Mouse (Mus musculus) lung, adult 2 months (tissue): ENCODE data around the gene App. TPM values are rescaled to one million over a fixed set of nuclear protein-coding genes. Genes with fewer than 3 reads are reported as not detected.

ENCODE experiments used
- DNase-seq: peaks from one replicate; pipeline ENCODE4 v3.0.0; 2022
- H3K4me1 ChIP-seq: fragments of 200-500 bp; 2 replicates; pipeline ENCODE4 v1.6.1; 2011; ENCODE audit warnings: low read length; ENCODE audit not compliant: control insufficient read depth, insufficient read depth
- H3K4me3 ChIP-seq: fragments of 200-500 bp; replicated peaks from 2 replicates; pipeline ENCODE3; 2011; ENCODE audit warnings: low read depth, mild to moderate bottlenecking, control low read depth, low read length; ENCODE audit errors: extremely low read depth
- CTCF ChIP-seq: fragments of 200-500 bp; IDR thresholded peaks from 2 replicates; pipeline ENCODE4 v1.5.1; 2011; ENCODE audit warnings: mild to moderate bottlenecking, low read length, control low read depth; ENCODE audit not compliant: insufficient read depth
- POLR2A ChIP-seq: fragments of 200-500 bp; IDR thresholded peaks from 2 replicates; pipeline ENCODE4 v1.6.1; 2011; ENCODE audit warnings: low read depth, mild to moderate bottlenecking, control low read depth, low read length, borderline replicate concordance; ENCODE audit errors: extremely low read depth
- WGBS: fragments of 180-500 bp; shearing (Covaris S2); methylation state at CpG from one replicate; pipeline ENCODE4 v1.1.7; 2018; 5-methylcytosine and 5-hydroxymethylcytosine counted together
- polyA plus RNA-seq: library from polyadenylated mRNA; depleted of rRNA; stranded (reverse); fragments of >200 nt; gene quantifications from 2 replicates; pipeline ENCODE4 v1.2.3, GENCODE M21; 2012

Gene App
- polyA plus RNA-seq, 1 experiment, result 650 TPM

DNA sequence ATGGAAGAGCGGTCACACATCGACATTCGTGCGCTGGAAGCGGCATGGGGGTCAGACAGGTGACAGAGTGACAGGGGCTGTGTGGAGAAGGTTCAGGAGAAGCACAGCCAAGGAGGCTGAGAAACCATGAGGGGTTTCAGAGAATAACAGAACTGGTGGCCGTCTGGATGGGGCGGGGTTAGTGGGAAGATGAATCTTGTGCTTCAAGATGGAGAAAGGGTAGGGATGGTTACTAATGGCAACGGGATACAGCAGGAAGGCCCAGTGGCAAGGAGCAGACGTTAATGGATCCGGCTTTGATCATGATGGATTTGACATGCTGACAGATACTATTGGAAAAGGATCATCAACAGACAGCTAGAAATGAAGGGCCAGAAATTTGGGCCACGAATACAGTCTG is 107.3 kb downstream of the App start:
- H3K4me1 ChIP-seq, result peaks cover 5% of the 10 kb centered on the region
- DNase-seq, result no peak
- H3K4me3 ChIP-seq, result no peak overlapping the region
- TF ChIP-seq POLR2A, result no peak
- no peak for TF ChIP-seq CTCF
- WGBS, result 76% methylated on average over 11 of the region's 11 CpGs

DNA sequence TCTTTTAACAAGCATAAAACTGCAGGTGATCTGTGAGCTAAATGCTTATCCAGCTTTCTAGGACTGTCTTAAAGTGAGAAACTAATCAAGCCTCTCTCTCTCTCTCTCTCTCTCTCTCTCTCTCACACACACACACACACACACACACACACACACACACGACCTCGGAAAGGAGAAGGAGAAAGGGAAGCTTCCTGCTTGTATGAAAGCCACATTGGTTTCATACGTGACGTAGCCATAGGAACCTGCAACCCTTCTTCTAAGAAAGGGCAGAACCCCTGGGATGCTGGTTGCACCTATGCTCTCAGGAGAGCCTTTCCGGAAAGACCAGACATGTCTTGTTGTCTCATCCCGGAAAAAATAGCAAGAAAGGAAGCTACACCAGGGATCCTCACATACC is 108.8 kb downstream of the App start:
- no peak overlapping the region for H3K4me3 ChIP-seq
- peaks cover 10% of the 10 kb centered on the region for H3K4me1 ChIP-seq
- no peak for DNase-seq
- 63% methylated on average over 6 of the region's 6 CpGs for WGBS
- TF ChIP-seq CTCF (no peak), POLR2A (no peak)

DNA sequence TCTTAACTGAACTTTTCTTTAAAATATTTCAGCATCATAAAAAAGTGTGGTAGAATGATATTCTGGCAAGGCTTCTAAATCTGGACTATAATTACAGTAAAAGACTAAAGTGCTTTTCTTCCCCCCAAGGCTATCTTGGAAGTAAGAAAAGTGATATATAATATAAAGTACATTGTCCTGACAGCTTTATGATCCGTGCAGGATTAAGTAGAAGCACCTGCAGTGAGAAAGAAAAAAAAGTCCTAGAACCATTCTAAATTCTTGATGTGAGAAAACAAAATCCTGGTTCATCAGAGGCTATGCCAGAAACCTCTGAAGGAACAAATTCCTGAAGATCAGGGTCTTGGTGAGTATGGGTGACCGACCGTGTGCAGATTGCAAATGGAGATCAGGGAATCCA is 110.8 kb downstream of the App start:
- no peak for TF ChIP-seq CTCF
- no peak for TF ChIP-seq POLR2A
- DNase-seq, result no peak
- 95% methylated on average over 3 of the region's 3 CpGs for WGBS

DNA sequence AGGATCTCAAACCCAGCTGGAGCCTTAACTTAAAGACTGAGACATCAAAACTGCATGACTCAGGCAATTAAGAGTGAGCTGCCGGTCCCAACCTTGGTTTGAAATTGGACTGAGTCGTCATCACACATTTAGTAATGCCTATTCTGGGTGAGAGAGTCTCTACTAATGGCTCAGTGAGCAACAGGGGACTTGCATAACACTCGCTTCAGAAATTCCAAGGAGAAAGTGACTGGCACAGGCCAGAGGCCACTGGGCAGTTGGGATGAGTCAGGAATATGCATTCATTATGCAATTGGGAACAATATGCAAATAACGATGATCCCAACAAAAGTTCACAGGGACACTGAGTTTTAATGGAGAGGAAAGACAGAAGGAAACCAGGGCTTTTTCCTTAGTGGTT is 111.8 kb downstream of the App start:
- H3K4me3 ChIP-seq, result no peak overlapping the region
- 84% methylated on average over 4 of the region's 4 CpGs for WGBS
- no peak for DNase-seq

More for the DNA sequence above, 110.8 kb downstream of the App start:
- peaks cover 9% of the 10 kb centered on the region for H3K4me1 ChIP-seq
- no peak overlapping the region for H3K4me3 ChIP-seq

DNA sequence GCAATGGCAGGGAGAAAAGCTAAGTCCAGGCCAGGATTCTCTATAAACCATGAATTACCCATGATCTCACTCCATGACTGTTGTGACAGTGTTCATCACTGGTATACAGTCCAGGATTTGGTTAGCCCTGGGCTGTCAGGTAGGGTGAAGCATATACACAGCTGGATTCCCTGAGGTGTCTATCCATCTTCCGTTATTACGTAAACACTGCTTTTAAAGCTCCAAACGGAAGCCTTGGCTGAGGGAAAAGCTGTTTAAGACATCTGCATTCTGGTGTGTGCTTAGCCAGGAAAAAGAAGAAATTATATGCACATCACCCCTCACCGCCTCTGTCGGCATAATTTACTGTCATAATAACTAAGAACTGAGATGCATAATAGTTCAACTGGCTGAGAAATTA is 115.4 kb downstream of the App start:
- TF ChIP-seq CTCF (no peak), POLR2A (no peak)
- no peak for DNase-seq
- Histone ChIP-seq H3K4me1 (peaks cover 7% of the 10 kb centered on the region), H3K4me3 (no peak overlapping the region)
- whole genome bisulfite sequencing, result 60% methylated on average over 5 of the region's 5 CpGs

More for the DNA sequence above, 111.8 kb downstream of the App start:
- TF ChIP-seq CTCF (no peak), POLR2A (no peak)
- peaks cover 5% of the 10 kb centered on the region for H3K4me1 ChIP-seq

DNA sequence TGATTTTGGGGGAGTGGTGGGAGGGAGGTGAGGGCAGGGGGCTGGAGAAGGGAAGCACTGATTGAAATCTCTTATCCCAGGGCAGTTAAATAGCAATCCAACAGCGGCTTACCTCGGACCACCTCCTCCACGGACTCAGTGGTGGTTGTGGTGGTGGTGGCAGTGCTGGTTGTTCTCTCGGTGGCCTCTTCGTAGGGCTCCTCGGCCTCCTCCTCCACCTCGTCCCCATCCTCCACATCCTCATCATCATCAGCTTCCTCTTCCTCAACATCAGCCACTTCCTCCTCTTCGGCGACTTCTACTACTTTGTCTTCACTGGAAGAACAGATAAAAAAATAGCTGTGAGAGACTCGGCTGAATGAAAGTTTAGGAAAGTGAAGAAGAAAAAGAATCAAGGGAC is 117.4 kb downstream of the App start:
- TF ChIP-seq POLR2A, result no peak
- TF ChIP-seq CTCF, result no peak
- H3K4me3 ChIP-seq, result no peak overlapping the region
- no peak for DNase-seq
- 81% methylated on average over 10 of the region's 10 CpGs for WGBS
- H3K4me1 ChIP-seq, result peaks cover 7% of the 10 kb centered on the region

DNA sequence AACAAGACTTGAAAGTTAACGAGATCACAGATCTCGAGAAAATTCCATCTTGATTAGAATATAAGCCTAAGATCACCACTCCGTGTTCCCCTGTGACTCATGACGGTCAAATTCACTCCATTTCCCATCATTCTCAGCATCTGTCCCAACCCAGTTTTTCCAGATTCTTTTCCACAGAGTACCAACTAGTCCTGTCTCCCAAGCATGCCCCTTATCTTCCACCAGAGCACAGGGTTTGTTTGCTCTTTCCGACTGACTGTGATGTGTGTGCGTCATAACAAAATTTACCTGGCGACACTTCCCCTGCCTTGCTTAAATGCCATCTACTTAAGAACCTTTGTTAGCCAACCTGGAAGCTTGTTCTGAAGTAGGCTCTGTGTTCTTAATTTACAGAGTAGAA is 119.6 kb downstream of the App start:
- TF ChIP-seq CTCF (no peak), POLR2A (no peak)
- 72% methylated on average over 7 of the region's 7 CpGs for WGBS
- no peak for DNase-seq

DNA sequence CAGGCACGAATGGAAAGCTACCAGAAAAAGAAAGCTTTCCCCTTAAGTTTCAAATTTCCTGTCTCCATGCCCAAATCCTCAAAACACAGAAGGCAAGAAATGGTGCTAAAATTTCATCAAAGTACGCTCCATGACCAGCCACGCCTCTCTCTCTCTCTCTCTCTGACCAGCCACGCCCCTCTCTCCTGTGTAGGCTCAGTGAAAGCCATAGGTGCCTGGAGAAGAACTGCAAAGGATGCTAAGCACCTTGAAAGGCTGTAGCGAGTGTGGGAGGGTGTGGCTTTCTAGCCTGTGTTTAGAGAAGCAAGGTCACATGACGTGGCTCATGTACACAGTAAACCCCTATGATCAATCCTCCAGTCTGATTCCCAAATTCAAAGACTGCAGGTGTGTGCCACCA is 126.3 kb downstream of the App start:
- TF ChIP-seq POLR2A (no peak), CTCF (no peak)
- Histone ChIP-seq H3K4me1 (no peaks in the 10 kb centered on the region; the same call in 1 of the 2 replicates), H3K4me3 (no peak overlapping the region)
- DNase-seq, result no peak
- 53% methylated on average over 6 of the region's 6 CpGs for WGBS

More for the DNA sequence above, 119.6 kb downstream of the App start:
- Histone ChIP-seq H3K4me3 (no peak overlapping the region), H3K4me1 (peaks cover 2% of the 10 kb centered on the region; the same call in 1 of the 2 replicates)

DNA sequence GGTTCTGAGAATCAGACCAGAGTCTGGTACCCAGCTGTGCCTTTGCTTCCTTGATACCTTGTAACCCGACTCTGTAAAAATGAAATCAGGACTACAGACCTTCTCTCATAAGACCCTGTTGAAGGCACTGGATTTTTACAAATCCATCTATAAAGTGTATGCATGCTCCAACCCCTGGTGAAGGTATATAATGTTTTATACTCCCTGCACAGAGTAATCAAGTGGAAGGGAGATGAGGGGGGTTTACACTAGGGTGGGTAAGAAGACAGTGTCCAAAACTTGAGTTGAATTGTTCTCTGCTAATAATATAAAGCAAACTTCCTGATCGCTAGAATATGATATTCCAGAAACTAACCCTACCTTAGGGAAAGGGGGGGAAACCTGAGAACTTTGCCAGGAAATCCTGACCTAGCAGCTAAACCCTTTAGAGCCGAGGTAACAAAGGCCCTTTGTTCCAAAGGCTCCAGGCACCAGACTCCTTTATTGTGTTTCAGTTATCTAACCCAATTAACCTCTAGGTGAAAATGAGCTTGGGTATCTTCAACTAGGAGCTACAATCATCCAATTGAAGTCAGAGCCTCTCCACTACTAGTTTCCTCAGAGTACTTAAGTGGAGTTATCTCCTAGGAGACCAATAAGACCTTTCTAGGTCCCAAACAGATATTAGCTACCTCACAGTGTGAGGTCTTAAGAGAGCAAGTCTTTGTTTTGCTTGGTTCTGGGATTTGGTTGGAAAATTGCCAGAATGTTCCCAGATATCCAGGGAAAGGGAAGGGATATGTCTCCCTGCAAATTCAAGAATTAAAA is 132.2 kb downstream of the App start:
- 51% methylated on average over 3 of the region's 3 CpGs for WGBS
- TF ChIP-seq POLR2A (no peak), CTCF (no peak)
- no peak for DNase-seq
- 0 out of 2 replicates have a peak, but pooled peaks cover 2% of the 10 kb centered on the region for H3K4me1 ChIP-seq
- H3K4me3 ChIP-seq, result no peak overlapping the region

DNA sequence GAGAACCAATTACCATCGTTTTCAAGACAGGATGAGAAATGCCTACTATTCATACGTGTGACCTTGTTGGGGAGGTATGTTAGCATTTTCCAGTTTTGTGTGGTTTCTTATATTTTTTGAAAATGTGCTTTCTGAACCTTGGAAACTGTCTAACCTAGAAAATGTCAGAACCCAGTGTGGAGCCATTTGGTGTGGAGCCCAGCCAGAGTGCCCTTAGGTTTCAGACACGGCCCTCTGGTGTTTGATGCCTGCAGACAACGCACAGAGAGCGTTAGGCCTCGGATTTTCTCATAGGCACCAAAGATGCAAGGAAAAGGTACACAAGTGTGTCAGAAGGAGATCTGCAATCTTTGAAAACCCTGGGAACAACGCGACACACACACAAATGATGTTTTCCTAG is 134.8 kb downstream of the App start:
- DNase-seq, result no peak
- Histone ChIP-seq H3K4me1 (0 out of 2 replicates have a peak, but pooled peaks cover 2% of the 10 kb centered on the region), H3K4me3 (no peak overlapping the region)
- WGBS, result 92% methylated on average over 8 of the region's 8 CpGs
- no peak for TF ChIP-seq POLR2A
- no peak for TF ChIP-seq CTCF
